Mouse (Mus musculus): ENCODE data around the gene Fgfr2. TPM values are rescaled to one million over a fixed set of nuclear protein-coding genes. Genes with fewer than 3 reads are reported as not detected.

Gene Fgfr2
- polyA plus RNA-seq, 1 experiment: 3.0 TPM

- H3K36me3 ChIP-seq (ENCODE audit: control insufficient read depth, insufficient read depth, low read length): no peaks in the 10 kb centered on the region
- no peak overlapping the region for H3K4me3 ChIP-seq (ENCODE audit: control insufficient read depth, low read depth, low read length)
- no peak overlapping the region for H3K27ac ChIP-seq (ENCODE audit: control insufficient read depth, insufficient read depth, low read depth, low read length)
- no peak for TF ChIP-seq CTCF (IDR thresholded peaks at IDR 0.05; ENCODE audit: control insufficient read depth, insufficient read depth, insufficient replicate concordance, low read depth, low read length)
- no peak for TF ChIP-seq POLR2A (IDR thresholded peaks at IDR 0.05; ENCODE audit: control insufficient read depth, low read depth, low read length)
- H3K27me3 ChIP-seq (ENCODE audit: control insufficient read depth, insufficient read depth, low read length): no peaks in the 10 kb centered on the region
- H3K4me1 ChIP-seq (ENCODE audit: control insufficient read depth, insufficient read depth, low read length): no peaks in the 10 kb centered on the region; the same call in 1 of the 2 replicates
Observed at GRCm38 (mm10) chr7:132730510-132730909, 392.6 kb downstream of the Fgfr2 start.

GRCm38 (mm10) chr7:132729093-132729831, 393.9 kb downstream of the Fgfr2 start:
- no peaks in the 10 kb centered on the region for H3K36me3 ChIP-seq (ENCODE audit: control insufficient read depth, insufficient read depth, low read length)
- TF ChIP-seq POLR2A (IDR thresholded peaks at IDR 0.05; ENCODE audit: control insufficient read depth, low read depth, low read length) (no peak), CTCF (IDR thresholded peaks at IDR 0.05; ENCODE audit: control insufficient read depth, insufficient read depth, insufficient replicate concordance, low read depth, low read length) (no peak)
- no peaks in the 10 kb centered on the region for H3K27me3 ChIP-seq (ENCODE audit: control insufficient read depth, insufficient read depth, low read length)
- H3K27ac ChIP-seq (ENCODE audit: control insufficient read depth, insufficient read depth, low read depth, low read length): no peak overlapping the region
- no peaks in the 10 kb centered on the region; the same call in 1 of the 2 replicates for H3K4me1 ChIP-seq (ENCODE audit: control insufficient read depth, insufficient read depth, low read length)
- H3K4me3 ChIP-seq (ENCODE audit: control insufficient read depth, low read depth, low read length): no peak overlapping the region

GRCm38 (mm10) chr7:132726106-132726861, 396.9 kb downstream of the Fgfr2 start:
- Histone ChIP-seq H3K27me3 (ENCODE audit: control insufficient read depth, insufficient read depth, low read length) (no peaks in the 10 kb centered on the region), H3K36me3 (ENCODE audit: control insufficient read depth, insufficient read depth, low read length) (no peaks in the 10 kb centered on the region), H3K4me1 (ENCODE audit: control insufficient read depth, insufficient read depth, low read length) (no peaks in the 10 kb centered on the region), H3K4me3 (ENCODE audit: control insufficient read depth, low read depth, low read length) (no peak overlapping the region), H3K27ac (ENCODE audit: control insufficient read depth, insufficient read depth, low read depth, low read length) (no peak overlapping the region)
- no peak for TF ChIP-seq CTCF (IDR thresholded peaks at IDR 0.05; ENCODE audit: control insufficient read depth, insufficient read depth, insufficient replicate concordance, low read depth, low read length)
- no peak for TF ChIP-seq POLR2A (IDR thresholded peaks at IDR 0.05; ENCODE audit: control insufficient read depth, low read depth, low read length)

- no peak for TF ChIP-seq POLR2A (IDR thresholded peaks at IDR 0.05; ENCODE audit: control insufficient read depth, low read depth, low read length)
- no peak for TF ChIP-seq CTCF (IDR thresholded peaks at IDR 0.05; ENCODE audit: control insufficient read depth, insufficient read depth, insufficient replicate concordance, low read depth, low read length)
- Histone ChIP-seq H3K4me3 (ENCODE audit: control insufficient read depth, low read depth, low read length) (no peak overlapping the region), H3K27ac (ENCODE audit: control insufficient read depth, insufficient read depth, low read depth, low read length) (no peak overlapping the region), H3K27me3 (ENCODE audit: control insufficient read depth, insufficient read depth, low read length) (no peaks in the 10 kb centered on the region), H3K4me1 (ENCODE audit: control insufficient read depth, insufficient read depth, low read length) (no peaks in the 10 kb centered on the region), H3K36me3 (ENCODE audit: control insufficient read depth, insufficient read depth, low read length) (no peaks in the 10 kb centered on the region)
Observed at GRCm38 (mm10) chr7:132724501-132725062, 398.6 kb downstream of the Fgfr2 start.

- no peaks in the 10 kb centered on the region for H3K4me1 ChIP-seq (ENCODE audit: control insufficient read depth, insufficient read depth, low read length)
- H3K36me3 ChIP-seq (ENCODE audit: control insufficient read depth, insufficient read depth, low read length): no peaks in the 10 kb centered on the region
- H3K4me3 ChIP-seq (ENCODE audit: control insufficient read depth, low read depth, low read length): no peak overlapping the region
- no peak overlapping the region for H3K27ac ChIP-seq (ENCODE audit: control insufficient read depth, insufficient read depth, low read depth, low read length)
- TF ChIP-seq POLR2A (IDR thresholded peaks at IDR 0.05; ENCODE audit: control insufficient read depth, low read depth, low read length) (no peak), CTCF (IDR thresholded peaks at IDR 0.05; ENCODE audit: control insufficient read depth, insufficient read depth, insufficient replicate concordance, low read depth, low read length) (no peak)
- H3K27me3 ChIP-seq (ENCODE audit: control insufficient read depth, insufficient read depth, low read length): no peaks in the 10 kb centered on the region
Observed at GRCm38 (mm10) chr7:132723906-132724305, 399.2 kb downstream of the Fgfr2 start.

GRCm38 (mm10) chr7:132722401-132723370, 400.5 kb downstream of the Fgfr2 start:
- no peaks in the 10 kb centered on the region for H3K36me3 ChIP-seq (ENCODE audit: control insufficient read depth, insufficient read depth, low read length)
- no peak for TF ChIP-seq POLR2A (IDR thresholded peaks at IDR 0.05; ENCODE audit: control insufficient read depth, low read depth, low read length)
- no peak for TF ChIP-seq CTCF (IDR thresholded peaks at IDR 0.05; ENCODE audit: control insufficient read depth, insufficient read depth, insufficient replicate concordance, low read depth, low read length)
- H3K4me3 ChIP-seq (ENCODE audit: control insufficient read depth, low read depth, low read length): no peak overlapping the region
- H3K27me3 ChIP-seq (ENCODE audit: control insufficient read depth, insufficient read depth, low read length): no peaks in the 10 kb centered on the region
- no peaks in the 10 kb centered on the region for H3K4me1 ChIP-seq (ENCODE audit: control insufficient read depth, insufficient read depth, low read length)
- H3K27ac ChIP-seq (ENCODE audit: control insufficient read depth, insufficient read depth, low read depth, low read length): no peak overlapping the region
